Mouse (Mus musculus) cerebellum, postnatal 36 days (tissue): ENCODE results near the gene Suclg2.

Experiments used
- DNase-seq, 2 experiments: peaks; one replicate each; pipeline ENCODE4 v3.0.0; 2021 to 2022; ENCODE audit warnings: mixed read lengths in 2 of 2

Gene Suclg2

GRCm38 (mm10) chr6:95699326-95699725 is 19.3 kb downstream of the Suclg2 start:
- DNase-seq, result no peak

GRCm38 (mm10) chr6:95698536-95699162 is 20.0 kb downstream of the Suclg2 start:
- no peak for DNase-seq

GRCm38 (mm10) chr6:95694910-95695309 is 23.7 kb downstream of the Suclg2 start:
- DNase-seq, result no peak

DNA sequence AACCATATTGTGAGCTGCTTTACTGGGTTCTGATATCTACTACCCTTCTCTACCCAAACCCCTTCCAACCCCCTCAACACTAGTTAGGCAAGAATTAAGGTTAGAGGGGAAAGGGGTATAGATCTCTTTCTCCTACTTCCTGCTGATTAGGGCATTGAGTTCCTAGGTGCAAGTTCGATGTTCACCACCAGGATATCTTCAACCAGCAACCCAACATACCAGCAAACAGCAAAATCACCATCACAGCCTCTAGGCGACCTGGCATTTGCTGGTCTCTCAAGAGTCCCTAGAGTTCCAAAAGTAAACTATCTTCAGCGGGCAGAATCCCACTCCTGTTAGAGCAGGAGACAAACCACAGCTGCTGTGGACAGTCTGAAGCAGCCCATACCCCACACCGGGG is 33.4 kb downstream of the Suclg2 start:
- no peak for DNase-seq

GRCm38 (mm10) chr6:95679718-95680117 is 38.9 kb downstream of the Suclg2 start:
- no peak for DNase-seq

- DNase-seq, result no peak
Observed at GRCm38 (mm10) chr6:95679261-95679660, 39.3 kb downstream of the Suclg2 start.

DNA sequence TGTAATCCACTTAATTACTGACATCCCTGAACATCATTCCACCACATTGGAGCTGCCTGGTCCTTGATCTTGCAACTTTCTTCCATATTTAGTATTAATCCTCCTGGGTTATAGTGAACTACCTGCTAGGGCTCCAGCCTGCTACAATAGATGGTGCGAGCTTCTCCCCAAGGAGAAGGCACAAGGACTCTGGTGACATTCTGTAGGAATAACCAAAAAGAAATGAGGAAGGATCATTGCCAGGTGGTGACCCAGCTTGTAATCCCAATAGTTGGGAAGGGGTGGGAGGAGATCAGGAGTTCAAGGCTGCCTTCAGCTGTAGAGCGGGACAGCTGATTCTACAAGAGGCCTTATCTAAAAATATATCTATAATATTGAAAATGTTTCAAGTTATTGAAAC is 41.6 kb downstream of the Suclg2 start:
- no peak for DNase-seq

- no peak for DNase-seq
Observed at GRCm38 (mm10) chr6:95676439-95676838, 42.2 kb downstream of the Suclg2 start.

GRCm38 (mm10) chr6:95675059-95675705 is 43.4 kb downstream of the Suclg2 start:
- no peak for DNase-seq

GRCm38 (mm10) chr6:95674651-95675050 is 43.9 kb downstream of the Suclg2 start:
- no peak for DNase-seq

GRCm38 (mm10) chr6:95669335-95669729 is 49.3 kb downstream of the Suclg2 start:
- peak; percentile 11 to 12 for DNase-seq

- DNase-seq, result no peak
Observed at GRCm38 (mm10) chr6:95668629-95669334, 49.8 kb downstream of the Suclg2 start.

- no peak for DNase-seq
Observed at GRCm38 (mm10) chr6:95657671-95658070, 60.9 kb downstream of the Suclg2 start.

DNA sequence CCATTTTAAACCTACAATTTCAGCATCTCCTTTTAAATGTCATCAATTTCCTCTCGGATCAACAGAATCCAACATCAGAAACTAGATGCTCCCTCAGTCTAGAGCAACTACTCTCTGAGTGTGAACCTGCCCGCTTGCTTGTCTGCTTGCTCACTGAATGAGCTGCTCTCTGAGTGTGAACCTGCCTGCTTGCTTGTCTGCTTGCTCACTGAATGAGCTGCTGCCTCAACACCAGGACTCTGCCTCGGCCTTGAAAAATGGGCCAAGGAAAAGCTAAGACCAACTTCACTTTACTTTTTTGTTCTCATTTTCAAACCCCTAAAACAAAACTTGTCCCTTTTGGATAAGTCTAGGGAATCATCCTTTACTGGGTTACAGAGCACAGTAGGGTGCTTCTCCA is 64.9 kb downstream of the Suclg2 start:
- DNase-seq, result no peak

DNA sequence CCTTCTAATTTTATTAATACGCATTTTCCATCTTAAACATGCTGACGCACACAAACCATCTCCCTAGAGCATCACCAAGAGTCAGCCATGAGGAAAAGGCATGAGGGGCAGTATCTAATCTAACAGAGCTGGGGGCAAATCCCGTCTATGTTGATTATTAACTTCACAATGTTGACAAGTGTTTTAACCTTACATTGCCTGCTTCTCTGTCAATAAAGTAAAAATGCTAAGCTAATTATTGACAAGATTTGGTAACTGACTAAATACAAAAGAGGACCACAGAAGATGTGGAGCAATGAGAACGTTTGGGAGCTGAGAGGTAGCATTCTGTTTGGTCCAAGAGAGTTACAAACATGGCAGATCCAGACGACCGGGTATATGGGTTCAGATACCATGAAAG is 65.8 kb downstream of the Suclg2 start:
- no peak for DNase-seq

DNA sequence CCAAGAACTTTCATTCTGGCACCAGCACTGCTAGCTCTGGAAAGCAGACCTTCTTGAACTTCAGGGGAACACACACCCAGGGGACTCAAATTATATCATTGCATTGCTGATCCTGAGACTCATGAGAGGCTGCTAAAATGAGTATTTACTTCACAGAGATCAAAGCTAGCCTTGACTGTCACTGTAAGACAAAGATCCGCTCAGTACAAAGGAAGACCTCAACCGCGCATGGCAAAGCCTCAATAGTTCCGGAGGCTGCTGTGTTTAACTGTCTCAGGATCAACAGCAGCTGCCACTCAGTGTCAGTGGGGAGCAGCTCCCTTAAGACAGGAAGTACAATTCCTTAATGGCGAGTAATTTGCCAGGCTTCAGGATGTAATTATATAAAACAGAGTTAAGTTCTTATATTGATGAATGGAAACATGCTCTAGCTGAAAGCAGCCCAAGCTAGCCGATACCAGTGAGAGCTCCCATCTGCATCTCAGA is 67.2 kb downstream of the Suclg2 start:
- no peak for DNase-seq

- DNase-seq, result no peak
Observed at GRCm38 (mm10) chr6:95650082-95650722, 68.4 kb downstream of the Suclg2 start.

GRCm38 (mm10) chr6:95649123-95649663 is 69.4 kb downstream of the Suclg2 start:
- no peak for DNase-seq

DNA sequence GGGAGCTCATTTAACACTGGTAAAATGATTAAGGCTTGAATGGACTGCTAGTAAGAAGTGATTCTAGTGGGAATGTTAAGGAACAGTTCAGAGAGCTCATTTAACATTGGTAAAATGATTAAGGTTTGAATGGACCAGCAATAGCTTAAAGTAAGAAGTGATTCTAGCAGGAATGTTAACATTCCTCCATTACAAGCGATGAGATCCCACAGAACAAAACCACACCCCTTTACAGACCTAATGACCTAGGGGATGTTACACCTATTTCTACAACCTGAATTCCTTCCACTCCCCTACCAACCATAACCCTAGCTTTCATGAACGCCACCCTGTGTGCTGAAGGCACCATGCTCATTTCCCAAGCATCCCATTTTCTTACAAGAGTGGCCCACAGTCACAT is 81.2 kb downstream of the Suclg2 start:
- no peak for DNase-seq

DNA sequence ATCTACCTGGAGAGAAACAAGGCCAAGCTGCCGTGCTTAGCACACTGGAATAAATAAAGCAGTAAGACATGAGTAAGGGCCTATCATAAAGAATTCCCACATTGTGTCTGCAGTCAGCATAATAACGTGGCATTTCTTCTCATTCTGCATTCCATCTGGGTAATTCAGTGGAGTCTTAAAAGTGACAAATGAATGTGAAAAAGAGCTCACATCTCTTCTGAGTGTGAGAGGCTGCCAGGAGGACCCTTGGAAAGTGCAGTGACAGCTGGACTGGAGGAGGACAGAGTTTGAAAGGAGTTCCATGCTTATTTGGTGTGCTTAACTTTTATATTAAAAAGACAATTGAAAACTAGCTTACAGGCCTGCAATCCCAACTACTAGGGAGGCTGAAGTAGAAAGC is 83.2 kb downstream of the Suclg2 start:
- DNase-seq, result no peak

DNA sequence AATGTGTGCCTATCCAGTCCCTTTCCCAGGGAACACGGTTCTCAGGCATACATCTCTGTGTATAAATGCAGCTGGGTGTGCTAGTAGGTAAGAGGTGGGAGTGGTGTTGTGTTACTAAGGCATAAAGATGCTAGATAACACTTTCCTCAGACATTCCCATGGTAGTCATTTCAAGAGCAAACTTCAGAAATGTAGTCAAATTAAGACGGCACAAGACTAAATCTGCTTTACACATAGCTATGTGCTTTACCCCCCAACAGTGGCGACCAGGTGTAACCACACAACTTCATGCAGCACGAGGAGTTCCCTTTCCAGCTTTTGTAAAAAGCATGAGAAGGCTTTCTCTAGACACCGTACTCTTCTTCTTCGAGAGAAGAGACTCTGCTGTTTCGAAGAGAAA is 89.5 kb downstream of the Suclg2 start:
- DNase-seq, result no peak

- peak; percentile 5 to 18 for DNase-seq
Observed at GRCm38 (mm10) chr6:95621821-95622220, 96.8 kb downstream of the Suclg2 start.

- DNase-seq, result no peak
Observed at GRCm38 (mm10) chr6:95620804-95621203, 97.8 kb downstream of the Suclg2 start.
